Mouse (Mus musculus): Measurements from ENCODE around the gene Tctn1.

- TF ChIP-seq CTCF (IDR thresholded peaks at IDR 0.05; ENCODE audit: low read depth, low read length) (no peak), GATA1 (IDR thresholded peaks at IDR 0.05; ENCODE audit: borderline replicate concordance, low read length) (no peak), GATA2 (IDR thresholded peaks at IDR 0.05; ENCODE audit: borderline replicate concordance, low read depth, low read length) (no peak), POLR2AphosphoS5 (IDR thresholded peaks at IDR 0.05; ENCODE audit: insufficient replicate concordance, low read depth, low read length) (no peak), TAL1 (conservative IDR thresholded peaks at IDR 0.05; ENCODE audit: low read depth, low read length) (no peak)
Observed at GRCm38 (mm10) chr5:122311692-122312091, 47.4 kb upstream of the Tctn1 start.
